Mouse (Mus musculus) MN1 (cell line): ENCODE measurements around the gene Slc9b1.
A peak's percentile ranks its signal among the peaks of the same experiment; 100 is the strongest.

Experiments
- DNase-seq: peaks from one replicate; pipeline ENCODE4 v3.0.0-alpha.2; 2016; ENCODE audit warnings: low spot score

Gene Slc9b1

DNA sequence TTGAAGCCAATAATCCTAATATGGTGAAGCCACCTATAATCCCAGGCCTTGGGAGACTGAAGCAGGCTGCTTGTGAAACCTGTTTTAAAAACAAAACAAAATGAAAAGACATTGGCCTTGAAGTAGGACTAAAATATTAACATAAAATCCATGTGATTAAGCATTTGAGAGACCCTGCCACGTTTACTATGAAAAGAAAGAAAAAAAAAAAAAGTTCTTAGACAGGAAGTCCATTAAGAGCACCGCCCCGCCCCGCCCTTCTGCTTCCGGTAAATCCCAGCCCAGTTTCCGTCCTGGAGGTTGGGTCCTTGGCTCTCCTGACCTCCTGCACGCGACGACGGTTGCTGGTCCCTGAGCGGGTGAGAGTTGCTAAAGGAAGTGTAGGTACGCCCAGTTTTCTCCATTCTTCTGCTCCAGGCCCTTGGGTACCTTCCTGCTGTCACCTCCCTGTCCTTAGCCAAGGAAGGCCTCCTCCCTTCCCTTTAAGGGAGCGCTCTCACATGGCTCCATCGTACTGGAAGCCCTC is at the start of gene Slc9b1:
Slc9b1 (plus strand) TSS at position 291 of the 526 bp plus-strand sequence.
- no peak for DNase-seq

DNA sequence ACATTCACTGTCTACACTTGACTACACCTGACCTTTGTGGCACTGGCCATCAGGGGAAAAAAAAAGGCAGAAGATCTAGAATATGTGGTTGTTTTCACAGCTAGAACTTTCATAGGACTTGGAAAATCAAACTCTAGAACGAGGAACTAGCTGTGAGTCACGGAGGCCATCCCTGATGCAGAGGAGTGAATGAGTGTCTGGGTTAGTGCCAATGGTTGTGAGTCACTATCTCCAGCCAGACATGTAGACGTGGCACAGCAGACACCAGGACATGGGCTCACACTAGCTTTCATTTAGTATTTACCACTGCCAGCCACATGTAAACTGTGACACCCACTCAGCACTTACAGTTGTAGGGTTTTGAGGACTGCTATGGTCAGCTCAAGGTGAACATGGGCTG is 49.3 kb upstream of the Slc9b1 start:
- DNase-seq: peak; percentile 68

DNA sequence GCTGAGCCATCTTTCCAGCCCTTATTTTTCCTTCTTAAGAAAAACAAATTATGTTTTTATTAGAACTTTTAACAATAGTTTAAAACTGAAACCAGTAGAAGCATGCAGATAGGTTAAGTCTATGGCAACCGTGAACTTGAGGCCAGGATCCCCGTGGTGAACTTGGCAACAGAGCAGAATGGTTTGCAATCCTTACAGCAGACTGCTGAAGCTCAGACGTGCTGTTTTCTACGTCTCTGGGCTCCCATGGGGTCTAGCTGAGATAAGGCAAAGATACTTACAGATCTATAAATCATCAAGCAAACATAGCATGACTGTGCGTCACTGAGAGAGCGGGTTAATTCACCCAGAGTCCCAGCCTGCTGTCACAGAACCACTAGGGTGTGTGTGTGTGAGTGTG is 47.7 kb upstream of the Slc9b1 start:
- DNase-seq: no peak

DNA sequence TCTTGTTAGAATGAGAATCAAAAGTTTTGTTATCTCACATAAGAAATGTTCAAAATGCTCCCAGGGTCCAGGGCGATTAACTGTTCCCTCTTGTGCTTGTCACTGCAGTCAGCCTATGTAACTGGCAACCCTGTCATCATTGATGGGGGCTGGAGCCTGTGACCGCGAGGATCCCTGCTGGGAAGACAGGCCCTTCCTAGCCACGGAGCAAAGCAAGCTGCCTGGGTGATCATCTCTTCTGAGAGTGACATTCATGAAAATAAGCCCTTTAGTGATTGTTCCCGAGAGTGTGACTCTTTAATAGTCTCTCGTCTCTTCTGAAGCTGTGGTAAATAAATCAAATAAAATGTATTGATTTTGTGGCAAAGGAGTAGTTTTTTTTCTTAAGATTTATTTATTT is 43.8 kb upstream of the Slc9b1 start:
- no peak for DNase-seq

DNA sequence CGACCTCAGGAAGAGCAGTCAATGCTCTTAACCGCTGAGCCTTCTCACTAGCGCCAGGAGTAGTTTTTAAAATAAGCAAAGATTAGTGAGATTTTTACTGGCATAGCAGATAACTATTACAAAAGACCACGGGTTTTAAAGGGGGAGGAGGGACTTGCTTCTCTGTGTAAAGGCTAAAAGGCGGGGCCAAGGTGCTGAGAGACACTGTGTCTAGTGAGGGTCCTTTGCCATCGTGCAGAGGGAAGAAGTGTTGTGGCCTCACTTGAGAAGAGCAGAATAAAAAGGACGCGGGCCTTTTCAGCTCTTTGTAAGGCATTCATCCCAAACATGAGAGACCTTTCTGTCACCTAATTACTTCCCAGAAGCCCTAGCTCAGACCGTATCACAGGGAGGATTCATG is 43.3 kb upstream of the Slc9b1 start:
- no peak for DNase-seq

DNA sequence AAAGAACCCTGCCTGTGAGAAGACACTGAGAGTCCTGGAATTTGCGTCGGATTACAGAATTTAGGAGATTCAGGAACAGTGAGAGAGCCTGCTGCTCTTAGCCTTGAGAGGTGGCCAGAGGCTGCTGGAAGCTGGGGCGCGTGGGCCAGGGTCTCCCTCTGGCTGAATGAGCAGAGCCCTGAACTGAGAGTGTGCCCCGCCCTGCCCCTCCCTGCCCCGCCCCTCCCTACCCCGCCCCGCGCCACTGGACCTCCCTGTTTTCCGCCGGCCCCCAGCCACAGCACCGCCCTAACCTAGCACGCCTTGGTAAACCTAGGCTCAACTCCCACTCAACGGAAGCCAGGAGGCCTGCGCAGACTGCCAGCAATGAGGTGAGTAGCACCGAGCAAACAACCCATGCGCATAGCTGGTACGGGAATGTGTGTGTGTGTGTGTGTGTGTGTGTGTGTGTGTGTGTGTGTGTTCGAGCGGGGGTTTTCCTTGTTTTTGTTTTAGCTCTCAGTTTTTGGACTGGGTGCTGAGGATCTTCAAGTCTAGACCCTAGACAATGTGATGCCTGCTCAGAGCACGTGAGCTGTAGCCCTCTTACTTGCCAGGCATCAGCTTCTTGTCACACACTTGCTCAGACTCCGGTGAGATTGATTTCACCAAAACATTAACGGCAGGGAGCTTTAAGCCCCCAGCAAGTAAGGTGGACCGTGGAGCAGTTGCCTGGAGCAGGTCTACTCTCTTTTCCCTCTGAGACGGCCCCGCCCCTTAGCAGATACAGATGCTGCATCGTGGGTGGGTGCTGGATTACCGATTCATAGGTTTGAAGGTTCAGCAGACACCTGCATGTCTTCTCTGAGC is 40.2 kb upstream of the Slc9b1 start, which contains the start of gene Slc9b2:
Slc9b2 (plus strand) TSS at position 290 of the 849 bp plus-strand sequence.
- DNase-seq: peak; percentile 49

DNA sequence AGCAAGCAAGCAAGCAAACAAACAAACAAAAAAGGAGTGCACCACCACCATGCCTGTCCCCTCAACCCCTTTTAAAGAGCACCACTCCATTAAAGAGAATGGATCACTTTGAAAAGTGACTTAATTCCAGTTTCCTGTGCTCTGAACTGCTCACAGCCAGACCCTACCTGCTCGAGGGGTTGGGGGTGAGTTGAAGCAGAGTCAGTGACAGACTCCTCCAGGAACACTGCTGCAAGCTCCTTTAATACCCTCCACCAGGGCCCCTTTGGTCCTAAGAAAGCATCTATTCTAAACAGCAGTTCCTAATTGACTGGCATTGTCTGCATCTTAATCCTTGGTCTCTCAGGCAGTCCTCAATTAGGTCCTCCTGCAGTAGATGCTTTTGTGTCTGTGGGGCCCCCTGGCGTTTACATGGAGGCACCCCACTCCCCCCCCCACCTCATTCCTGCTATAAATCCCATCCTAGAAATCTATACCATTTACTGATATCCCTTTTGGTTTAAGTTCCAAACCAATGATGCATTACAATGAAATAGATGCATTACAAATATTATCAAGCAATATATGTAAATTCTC is 34.8 kb upstream of the Slc9b1 start:
- DNase-seq: no peak

DNA sequence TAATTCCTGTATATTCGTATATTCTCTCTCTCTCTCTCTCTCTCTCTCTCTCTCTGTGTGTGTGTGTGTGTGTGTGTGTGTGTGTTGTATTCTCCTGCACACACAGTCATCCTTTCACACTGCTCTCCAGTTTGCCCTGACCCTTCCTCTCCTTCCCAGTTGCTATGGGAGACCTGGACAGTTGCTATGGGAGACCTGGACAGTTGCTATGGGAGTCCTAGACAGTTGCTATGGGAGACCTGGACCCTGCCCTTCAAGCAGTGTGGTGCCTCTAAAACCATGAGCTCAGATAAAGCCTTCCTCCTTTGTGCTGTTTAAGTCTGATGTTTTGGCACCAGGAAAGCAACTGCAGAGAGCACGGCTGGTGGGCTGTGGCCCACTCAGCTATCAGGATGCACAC is 34.1 kb upstream of the Slc9b1 start:
- DNase-seq: no peak

DNA sequence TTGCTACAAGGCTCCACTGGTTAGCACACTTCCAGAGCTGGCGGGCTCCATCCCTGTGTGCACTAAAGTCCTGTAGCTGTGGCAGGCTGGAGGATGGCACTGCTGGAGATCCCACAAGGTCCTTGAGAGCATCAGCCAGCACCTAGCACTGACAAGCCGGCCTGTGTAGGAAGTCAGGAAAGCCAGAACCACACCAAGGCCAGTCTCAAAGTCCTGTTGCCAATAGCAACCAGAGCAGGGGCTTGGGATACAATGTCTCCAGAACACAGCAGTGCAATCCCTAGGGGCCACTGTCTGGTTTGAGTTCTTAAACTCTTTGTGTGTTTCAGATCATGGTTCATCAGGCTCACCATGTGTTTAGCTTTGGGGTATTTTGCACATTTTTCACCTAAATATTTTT is 33.0 kb upstream of the Slc9b1 start:
- peak; percentile 63 for DNase-seq

DNA sequence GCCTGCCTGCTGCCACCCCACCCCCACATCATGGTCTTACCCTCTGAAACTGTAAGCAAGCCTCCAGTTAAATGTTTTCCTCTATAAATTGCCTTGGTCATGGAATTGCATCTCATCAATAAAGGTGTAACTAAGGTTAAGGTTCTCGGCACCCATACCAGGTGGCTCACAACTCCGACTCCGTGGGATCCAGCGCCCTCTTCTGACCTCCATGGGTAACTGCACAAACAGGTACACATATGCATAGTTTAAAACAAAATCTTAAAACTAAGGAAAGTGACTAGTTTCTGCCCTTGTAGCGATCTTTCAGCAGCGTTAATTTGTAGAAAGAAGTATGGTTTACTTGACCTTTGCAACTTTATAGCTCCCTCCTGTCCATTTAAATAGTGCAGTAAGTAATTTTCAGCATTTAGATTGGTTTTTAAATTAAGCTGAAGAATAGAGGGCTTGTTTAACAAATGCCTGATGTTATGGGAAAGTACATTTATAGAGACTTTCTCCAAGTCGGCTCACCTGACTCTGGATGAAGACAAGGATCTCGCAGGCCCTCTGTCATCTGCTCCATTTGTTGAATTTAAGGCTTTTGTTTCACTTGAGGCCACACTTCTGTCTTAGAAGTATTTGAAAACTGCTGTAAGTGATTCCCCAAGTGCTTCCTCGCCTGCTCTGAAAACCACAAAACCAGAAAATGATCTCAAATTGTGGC is 32.0 kb upstream of the Slc9b1 start:
- no peak for DNase-seq

DNA sequence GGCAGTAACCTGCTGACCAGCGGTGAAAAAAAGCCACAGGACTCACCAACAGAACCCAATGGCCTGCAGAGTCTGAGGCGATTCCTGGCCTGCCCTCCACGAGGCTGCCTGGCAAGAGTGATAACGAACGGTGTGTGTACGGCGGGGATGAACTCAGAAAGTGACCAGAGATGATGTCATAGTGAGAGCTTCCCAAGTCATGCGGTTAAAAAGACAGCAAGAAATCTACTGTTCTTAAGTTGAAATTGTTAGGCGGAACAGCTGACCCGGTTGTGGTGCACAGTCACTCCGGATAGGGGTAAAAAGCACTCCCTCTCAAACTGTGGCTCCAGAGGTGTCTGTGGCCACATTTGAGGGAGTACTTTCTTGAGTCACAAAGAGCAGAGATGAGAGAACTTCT is 29.5 kb upstream of the Slc9b1 start:
- DNase-seq: no peak

DNA sequence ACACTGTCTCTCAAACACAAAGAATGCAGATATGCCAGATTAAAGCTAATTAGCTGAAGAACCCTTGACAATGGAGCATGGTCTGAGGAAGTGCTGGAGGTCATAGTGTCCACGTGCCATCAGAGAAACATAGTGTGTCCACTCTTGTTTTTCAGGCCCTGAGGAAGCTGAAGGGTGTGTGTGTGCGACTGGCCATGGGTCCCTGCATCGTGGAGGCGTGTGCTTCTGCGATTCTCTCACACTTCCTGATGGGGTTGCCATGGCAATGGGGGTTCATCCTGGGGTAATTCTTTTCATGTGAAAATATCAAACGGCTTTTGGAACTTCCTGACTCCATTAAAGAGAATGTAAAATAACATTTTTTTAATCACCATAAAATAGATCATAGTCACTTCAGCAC is 23.5 kb upstream of the Slc9b1 start:
- DNase-seq: no peak

DNA sequence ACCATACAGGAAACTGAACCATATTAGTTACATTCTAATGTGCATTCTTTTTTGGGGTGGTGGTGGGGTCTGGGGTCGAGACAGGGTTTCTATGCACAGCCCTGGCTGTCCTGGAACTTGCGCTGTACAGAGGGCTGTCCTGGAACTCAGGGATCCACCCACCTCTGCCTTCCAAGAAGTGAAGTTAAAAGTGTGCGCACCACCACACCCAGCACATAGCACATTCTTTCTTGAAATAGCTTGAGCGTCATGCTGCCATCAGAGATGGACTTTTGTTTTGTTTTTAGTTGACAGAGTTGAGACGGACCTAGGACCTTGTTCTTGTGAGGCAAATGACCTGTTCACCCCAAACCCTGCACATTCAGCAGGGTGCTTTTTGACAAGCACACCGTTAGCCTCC is 20.7 kb upstream of the Slc9b1 start:
- DNase-seq: no peak

DNA sequence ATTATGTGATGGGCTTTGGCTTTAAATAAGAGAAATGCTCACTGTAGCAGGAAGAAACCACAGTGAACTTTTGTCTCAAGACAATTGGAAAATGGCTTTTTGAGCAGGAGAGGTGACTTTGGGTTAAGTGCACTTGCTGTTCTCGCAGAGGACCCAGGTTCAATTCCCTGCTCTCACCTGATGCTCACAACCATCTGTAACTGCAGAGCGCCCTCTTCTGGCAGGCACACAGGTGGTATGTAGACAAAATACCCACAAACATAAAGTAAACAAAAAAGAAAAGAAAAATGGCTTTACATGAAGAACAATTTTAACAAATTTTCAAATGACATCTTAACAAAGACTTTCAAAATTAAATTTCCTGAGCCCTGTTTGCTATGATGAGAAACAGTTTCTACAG is 20.2 kb upstream of the Slc9b1 start:
- no peak for DNase-seq

DNA sequence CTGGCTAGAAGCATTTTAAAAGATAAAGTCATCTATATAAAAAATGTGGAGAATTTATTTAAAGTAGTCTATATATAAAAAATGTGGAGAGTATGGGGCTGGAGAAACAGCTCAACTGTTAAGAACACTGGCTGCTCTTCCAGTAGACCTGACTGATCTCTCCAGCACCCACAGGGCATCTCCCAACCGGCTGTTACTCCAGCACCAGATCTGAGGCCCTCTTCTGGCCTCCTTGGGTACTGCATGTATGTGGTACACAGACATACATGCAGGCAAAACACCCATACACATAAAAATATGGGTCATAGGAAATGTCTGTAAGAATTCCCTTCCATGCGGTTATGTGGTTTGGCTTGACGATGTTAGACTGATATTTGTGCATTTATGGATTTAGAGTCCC is 19.3 kb upstream of the Slc9b1 start:
- peak; percentile 28 for DNase-seq

DNA sequence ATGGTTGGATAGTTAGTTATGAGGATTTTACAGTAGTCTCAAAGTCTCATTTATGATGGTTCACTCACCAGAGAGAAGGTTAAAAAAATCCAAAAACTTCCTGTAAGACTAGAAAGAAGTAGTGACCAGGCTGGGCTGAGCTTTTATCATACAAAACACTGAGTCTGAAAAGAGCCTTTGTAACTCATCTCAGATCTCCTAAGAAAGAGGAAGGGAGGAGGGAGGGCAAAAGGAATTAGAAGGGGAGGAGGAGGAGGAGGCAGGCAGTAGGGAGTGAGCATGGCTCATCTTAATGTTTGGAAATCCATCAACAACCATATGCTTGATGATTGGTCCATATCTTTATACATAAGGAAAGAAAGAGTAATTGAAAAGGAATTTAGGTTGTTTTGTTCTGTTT is 15.1 kb upstream of the Slc9b1 start:
- DNase-seq: no peak

DNA sequence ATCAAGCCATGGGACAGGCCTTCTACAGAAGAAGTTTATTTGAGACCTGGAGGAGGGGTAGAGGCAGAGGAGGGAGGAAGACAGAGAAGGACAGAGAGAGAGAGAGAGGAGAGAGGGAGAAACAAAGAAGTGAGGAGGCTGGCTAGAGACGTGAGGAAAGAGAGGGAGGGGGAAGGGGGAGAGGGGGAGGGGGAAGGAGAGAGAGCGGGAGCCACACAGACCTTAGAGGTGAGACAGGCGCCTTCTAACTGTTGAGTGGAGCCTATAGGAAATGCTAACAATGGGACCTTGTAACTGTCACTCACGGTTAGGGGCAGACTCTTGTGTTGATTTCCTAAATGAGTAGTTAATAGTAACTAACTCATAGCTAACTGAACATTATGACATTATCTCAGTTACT is 14.1 kb upstream of the Slc9b1 start:
- no peak for DNase-seq

DNA sequence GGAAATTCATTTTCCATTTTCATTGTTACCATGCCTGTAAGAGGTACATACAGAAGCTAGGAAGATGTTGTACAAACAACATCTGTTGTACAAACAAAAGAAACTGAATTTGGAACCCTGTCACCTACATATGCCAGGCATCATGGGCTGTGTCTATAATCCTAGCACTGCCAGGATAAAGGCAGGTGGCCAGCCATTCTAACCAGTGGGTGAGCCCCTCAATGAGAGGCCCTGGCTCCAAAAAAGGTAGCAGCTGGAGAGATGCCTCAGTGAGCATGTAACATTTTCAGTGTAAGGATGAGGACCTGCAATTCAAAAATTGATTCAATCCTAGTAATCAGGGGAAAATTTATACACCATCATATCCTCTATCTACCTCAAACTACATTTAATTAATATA is 1.2 kb downstream of the Slc9b1 start:
- DNase-seq: no peak

DNA sequence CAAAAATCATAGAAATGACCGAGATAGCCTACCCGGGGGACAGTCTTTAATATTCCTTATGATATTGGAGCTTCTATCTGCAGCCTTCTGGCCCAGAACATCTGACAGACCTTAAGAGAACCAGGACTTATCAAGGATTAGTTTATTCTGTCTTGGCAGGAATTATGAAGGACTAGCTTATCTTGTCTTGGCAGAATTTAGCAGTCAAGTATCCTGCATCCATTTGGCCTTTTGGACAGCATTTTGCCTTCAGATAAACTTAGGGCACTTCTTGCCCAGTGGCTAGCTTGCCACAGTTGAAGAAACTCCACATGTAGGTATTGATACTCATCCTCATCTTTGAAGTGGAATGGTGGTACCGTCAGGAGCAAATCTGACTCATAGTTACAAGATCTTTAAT is 4.0 kb downstream of the Slc9b1 start:
- DNase-seq: no peak

DNA sequence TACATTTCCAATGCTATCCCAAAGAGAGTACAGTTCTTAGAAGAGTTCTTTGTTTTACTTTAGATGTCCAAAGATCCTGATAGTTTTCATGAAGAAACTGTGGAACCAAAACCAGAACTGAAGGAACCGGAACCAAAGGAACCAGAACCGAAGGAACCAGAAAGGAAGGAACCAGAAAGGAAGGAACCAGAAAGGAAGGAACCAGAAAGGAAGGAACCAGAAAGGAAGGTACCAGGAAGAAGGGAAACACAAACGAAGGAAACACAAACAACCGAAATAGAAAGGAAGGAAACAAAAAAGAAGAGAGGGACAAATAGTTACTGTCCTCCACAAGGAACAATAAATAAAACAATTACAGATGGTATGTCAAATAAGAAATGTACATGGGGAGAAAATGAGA is 9.6 kb downstream of the Slc9b1 start:
- no peak for DNase-seq

DNA sequence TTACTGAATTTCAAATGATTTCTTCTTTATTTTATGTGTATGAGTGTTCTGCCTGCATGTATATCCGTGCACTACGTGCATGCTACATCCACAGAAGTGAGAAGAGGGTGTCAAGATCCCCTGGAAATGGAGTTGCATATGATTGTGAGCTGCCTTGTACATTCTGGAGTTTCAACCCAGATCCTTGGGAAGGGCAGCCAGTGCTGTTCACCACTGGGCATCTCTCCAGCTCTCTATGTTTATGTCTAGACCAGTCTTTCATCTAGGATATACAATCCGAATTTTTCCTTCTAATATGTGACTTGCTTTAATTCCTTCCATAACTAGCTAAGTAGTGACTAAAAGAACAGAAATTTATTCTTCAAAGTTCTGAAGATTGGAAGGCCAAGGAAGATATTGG is 28.0 kb downstream of the Slc9b1 start:
- no peak for DNase-seq

DNA sequence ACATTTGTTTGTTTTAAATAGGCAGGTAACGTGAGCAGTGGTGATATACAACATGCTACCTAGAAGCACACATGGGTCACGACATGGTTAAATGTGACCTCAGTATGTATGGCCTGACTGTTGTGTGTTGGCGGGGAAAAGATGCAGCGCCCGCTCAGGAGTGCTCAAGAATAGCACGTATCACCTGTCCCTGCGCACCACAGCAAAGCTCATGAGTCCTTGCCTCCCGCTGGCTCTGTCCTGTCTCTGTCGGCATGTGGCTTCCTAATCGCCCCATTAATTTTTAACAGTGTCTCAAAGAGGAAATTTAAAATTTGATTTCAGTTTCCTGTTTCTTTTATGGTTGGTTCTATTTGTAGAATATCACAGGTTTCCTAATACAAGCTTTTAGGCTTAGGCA is 29.6 kb downstream of the Slc9b1 start:
- no peak for DNase-seq

DNA sequence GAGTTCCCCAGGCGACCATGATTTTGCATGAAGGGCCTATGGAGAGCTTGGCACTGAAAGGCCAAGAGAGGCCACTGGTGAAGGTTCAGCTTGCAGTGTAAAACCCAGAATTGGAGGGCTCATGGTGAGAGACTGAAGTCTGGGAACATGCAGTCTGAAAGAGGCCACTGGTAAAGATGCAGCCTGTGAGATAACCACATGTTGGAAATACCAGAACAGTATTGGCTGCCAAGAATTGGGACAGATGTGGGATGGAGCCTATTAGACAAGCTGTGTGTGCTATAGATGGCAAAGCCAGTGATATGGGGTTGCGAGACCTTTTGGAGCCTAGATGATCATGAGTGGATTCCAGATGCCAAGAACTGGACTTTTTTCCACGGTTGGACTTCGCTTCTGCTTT is 32.0 kb downstream of the Slc9b1 start:
- DNase-seq: no peak
